Mouse (Mus musculus): ENCODE measurements around the gene Msh2. TPM values are rescaled to one million over a fixed set of nuclear protein-coding genes. Genes with fewer than 3 reads are reported as not detected.
A peak's percentile ranks its signal among the peaks of the same experiment; 100 is the strongest.
"Not testable (repeated sequence)": the region's sequence is repeated elsewhere in the genome, so short reads cannot be mapped to it uniquely, and the experiment has no call there.

The Msh2 gene
- polyA plus RNA-seq, 1 experiment from 2014 or later = 57.5 TPM

DNA sequence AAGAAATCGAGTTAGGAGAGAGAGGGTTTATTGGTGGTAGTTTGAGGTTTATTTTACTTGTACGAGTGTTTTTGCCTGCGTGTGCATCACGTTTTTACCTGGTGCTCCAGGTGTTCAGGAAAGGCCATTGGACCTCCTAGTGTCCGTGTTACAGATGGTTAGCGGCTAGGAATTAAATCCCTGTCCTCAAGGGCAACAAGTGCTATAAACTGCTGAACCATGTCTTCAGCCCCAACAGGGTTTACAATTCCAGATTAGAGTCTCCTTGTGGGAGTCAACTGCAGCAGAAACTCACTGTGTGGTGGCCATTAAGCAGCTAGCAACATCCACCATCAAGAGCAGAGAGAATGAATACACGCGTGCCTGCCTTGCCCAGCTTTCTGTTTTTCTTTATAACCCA, 29.4 kb upstream of the Msh2 start:
- Histone ChIP-seq H3K36me3 (ENCODE audit: control insufficient read depth, insufficient read depth, low read length) (peaks cover 4% of the 10 kb centered on the region; the same call in 1 of the 2 replicates), H3K4me1 (ENCODE audit: control insufficient read depth, insufficient read depth, low read length) (no peaks in the 10 kb centered on the region), H3K9me3 (ENCODE audit: control insufficient read depth, low read depth, low read length) (no peaks in the 10 kb centered on the region), H3K4me2 (replicated peaks; ENCODE audit: low read depth, low read length) (no peak overlapping the region), H3K27ac (ENCODE audit: low read length) (no peak overlapping the region), H3K9ac (replicated peaks; ENCODE audit: low read depth, low read length) (no peak overlapping the region), H3K27me3 (ENCODE audit: control insufficient read depth, insufficient read depth, low read length) (no peaks in the 10 kb centered on the region), H3K4me3 (ENCODE audit: low read depth, low read length) (no peak overlapping the region)
- ATAC-seq (ENCODE audit: insufficient number of reproducible peaks, insufficient read depth, low FRiP score, low read depth) = no peak
- 87% methylated on average over 8 of the region's 8 CpGs for WGBS

DNA sequence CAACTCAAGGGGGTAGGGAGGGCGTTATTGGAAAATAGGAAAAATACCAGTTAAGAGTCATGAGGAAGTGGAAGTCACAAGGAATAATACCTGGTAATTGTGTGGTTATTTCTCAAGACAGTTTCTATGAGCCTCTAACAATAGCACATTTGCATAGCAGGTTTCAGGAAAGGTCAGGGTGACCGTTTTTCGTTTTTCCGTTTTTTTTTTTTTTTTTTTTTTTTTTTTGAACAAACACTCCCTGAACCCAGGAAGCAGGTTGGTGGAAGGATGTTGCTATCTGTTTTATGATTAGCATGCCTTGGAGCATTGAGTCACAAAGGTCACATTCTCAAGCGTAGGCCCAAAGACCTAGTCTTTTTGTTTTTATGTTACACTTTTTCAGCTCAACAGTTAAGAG, 16.5 kb upstream of the Msh2 start:
- not testable (repeated sequence) for H3K27me3 ChIP-seq (ENCODE audit: control insufficient read depth, insufficient read depth, low read length); H3K4me1 ChIP-seq (ENCODE audit: control insufficient read depth, insufficient read depth, low read length); H3K4me3 ChIP-seq (ENCODE audit: low read depth, low read length); H3K27ac ChIP-seq (ENCODE audit: low read length); H3K9ac ChIP-seq (replicated peaks; ENCODE audit: low read depth, low read length); H3K4me2 ChIP-seq (replicated peaks; ENCODE audit: low read depth, low read length); H3K9me3 ChIP-seq (ENCODE audit: control insufficient read depth, low read depth, low read length); ATAC-seq (ENCODE audit: insufficient number of reproducible peaks, insufficient read depth, low FRiP score, low read depth); H3K36me3 ChIP-seq (ENCODE audit: control insufficient read depth, insufficient read depth, low read length)
- 93% methylated on average over 5 of the region's 5 CpGs for WGBS

DNA sequence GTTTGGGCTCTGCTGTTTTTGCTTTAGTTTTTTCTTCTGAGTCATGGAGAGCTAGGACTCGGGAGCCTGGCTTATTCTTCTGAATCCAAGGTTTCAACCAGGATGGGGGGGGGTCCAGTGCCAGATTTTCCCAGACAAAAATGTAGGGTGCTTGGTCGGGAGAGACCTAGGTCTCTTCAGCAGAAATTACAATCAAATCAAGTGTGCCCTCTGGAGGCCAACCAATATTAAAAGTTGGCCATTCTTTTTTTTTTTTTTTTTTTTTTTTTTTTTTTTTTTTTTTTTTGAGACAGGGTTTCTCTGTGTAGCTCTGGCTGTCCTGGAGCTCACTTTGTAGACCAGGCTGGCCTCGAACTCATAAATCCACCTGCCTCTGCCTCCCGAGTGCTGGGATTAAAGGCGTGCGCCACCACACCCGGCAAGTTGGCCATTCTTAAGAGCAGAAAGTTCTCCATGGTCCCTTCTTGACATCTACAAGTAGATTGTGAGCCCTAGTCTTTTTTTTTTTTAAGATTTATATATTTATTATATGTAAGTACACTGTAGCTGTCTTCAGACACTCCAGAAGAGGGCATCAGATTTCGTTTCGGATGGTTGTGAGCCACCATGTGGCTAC, 10.1 kb upstream of the Msh2 start:
- H3K4me1 ChIP-seq (ENCODE audit: control insufficient read depth, insufficient read depth, low read length); H3K27ac ChIP-seq (ENCODE audit: low read length); H3K36me3 ChIP-seq (ENCODE audit: control insufficient read depth, insufficient read depth, low read length); H3K9me3 ChIP-seq (ENCODE audit: control insufficient read depth, low read depth, low read length); H3K4me3 ChIP-seq (ENCODE audit: low read depth, low read length); H3K27me3 ChIP-seq (ENCODE audit: control insufficient read depth, insufficient read depth, low read length); ATAC-seq (ENCODE audit: insufficient number of reproducible peaks, insufficient read depth, low FRiP score, low read depth); H3K4me2 ChIP-seq (replicated peaks; ENCODE audit: low read depth, low read length); H3K9ac ChIP-seq (replicated peaks; ENCODE audit: low read depth, low read length): not testable (repeated sequence)
- 85% methylated on average over 9 of the region's 9 CpGs for WGBS

DNA sequence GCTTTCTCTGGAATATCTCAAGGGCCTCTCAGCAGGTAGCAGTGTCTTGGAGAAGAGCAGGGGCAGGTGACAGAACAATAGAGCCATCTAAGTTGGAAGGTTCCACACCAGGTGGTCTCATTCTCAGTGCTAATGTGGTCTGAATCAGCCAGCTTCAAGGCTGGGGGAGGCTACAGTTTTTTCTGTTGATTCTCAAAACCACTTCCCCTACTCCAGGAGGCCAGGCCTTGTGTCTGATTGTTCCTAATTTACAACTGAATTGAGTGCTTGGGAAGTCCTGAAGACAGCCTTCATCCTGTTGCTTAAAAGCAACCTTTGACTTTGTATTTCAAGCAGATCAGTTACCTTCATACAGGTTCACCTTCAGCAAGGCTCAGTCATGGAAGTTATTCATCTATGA, 7.9 kb upstream of the Msh2 start:
- Histone ChIP-seq H3K9me3 (ENCODE audit: control insufficient read depth, low read depth, low read length) (no peaks in the 10 kb centered on the region; the same call in 1 of the 2 replicates), H3K4me3 (ENCODE audit: low read depth, low read length) (no peak overlapping the region), H3K4me1 (ENCODE audit: control insufficient read depth, insufficient read depth, low read length) (no peaks in the 10 kb centered on the region), H3K4me2 (replicated peaks; ENCODE audit: low read depth, low read length) (no peak overlapping the region), H3K9ac (replicated peaks; ENCODE audit: low read depth, low read length) (no peak overlapping the region), H3K27ac (ENCODE audit: low read length) (no peak overlapping the region), H3K27me3 (ENCODE audit: control insufficient read depth, insufficient read depth, low read length) (no peaks in the 10 kb centered on the region), H3K36me3 (ENCODE audit: control insufficient read depth, insufficient read depth, low read length) (no peaks in the 10 kb centered on the region)
- no peak for ATAC-seq (ENCODE audit: insufficient number of reproducible peaks, insufficient read depth, low FRiP score, low read depth)

DNA sequence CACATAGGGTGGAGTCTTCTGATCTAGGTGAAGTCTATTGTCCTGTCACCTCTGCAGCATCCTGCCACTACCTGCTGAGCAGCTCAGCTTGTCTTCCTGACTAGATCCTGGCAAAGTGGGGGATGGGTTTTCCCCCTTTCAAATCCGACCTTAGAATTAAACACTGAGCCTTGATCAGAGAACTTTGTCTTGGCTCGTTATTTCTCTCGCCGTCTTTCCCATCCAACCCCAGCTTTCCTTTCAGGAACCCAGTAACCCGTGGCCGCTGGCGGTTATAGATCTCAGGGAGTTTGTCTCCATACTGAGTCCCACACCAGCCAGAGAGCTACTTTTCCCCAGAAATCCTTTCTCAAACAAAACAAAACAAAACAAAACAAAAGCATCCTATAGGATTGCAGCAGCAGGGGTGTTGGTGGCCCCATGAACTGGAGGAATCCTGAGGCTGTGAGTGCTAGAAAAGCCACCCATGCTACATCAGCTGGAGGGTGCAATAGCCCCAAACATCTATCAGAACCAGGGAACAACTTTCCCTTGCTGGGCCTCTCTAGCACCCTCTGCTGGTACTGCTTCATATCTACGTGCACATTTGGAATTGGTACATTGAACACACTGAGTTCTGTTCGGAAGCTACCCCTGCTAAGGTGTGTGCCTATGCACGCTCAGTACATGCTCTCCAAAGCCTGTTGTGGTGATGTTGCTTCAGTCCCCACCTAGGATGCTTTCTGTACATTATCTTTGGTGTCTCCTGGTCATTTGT, 6.9 kb upstream of the Msh2 start:
- 86% methylated on average over 10 of the region's 10 CpGs for WGBS
- no peak for ATAC-seq (ENCODE audit: insufficient number of reproducible peaks, insufficient read depth, low FRiP score, low read depth)

DNA sequence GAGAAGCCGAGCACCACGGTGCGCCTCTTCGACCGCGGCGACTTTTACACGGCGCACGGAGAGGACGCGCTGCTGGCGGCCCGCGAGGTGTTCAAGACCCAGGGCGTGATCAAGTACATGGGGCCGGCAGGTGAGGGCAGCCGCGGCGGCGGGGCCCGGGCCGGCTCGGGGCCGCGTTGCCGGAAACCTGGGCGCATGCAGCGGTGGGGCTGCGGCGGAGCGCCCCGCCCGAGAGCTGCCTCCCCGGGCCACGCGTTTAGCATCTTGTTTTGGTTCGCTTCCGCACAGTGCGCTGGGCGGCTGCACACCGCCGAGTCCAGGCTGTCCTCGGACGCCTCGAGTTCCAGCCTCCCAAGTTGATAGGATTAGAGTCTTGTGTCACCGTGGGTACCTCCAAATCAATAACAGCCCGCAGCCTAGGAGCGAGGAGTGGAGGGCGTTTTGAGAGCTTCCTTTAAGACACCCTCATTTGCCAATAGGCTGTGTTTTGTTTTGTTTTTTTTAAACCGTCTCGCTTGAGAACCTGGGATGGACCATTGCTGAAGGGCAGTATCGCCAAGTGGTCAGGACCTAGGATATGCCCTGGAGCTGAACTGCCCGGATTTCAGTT, 652 bp downstream of the Msh2 start:
- peak overlapping the region; percentile 82 for H3K4me2 ChIP-seq (replicated peaks; ENCODE audit: low read depth, low read length)
- H3K9me3 ChIP-seq (ENCODE audit: control insufficient read depth, low read depth, low read length) = no peaks in the 10 kb centered on the region
- peak overlapping the region; percentile 84 for H3K9ac ChIP-seq (replicated peaks; ENCODE audit: low read depth, low read length)
- H3K36me3 ChIP-seq (ENCODE audit: control insufficient read depth, insufficient read depth, low read length) = no peaks in the 10 kb centered on the region
- WGBS = under 1% methylated on average over 54 of the region's 54 CpGs
- ATAC-seq (ENCODE audit: insufficient number of reproducible peaks, insufficient read depth, low FRiP score, low read depth) = peak; percentile 30
- peaks cover 18% of the 10 kb centered on the region; the same call in 1 of the 2 replicates for H3K4me1 ChIP-seq (ENCODE audit: control insufficient read depth, insufficient read depth, low read length)
- peak overlapping the region; percentile 89 for H3K4me3 ChIP-seq (ENCODE audit: low read depth, low read length)
- H3K27ac ChIP-seq (ENCODE audit: low read length) = peak overlapping the region; percentile 80
- no peaks in the 10 kb centered on the region for H3K27me3 ChIP-seq (ENCODE audit: control insufficient read depth, insufficient read depth, low read length)

More for the DNA sequence above, 6.9 kb upstream of the Msh2 start:
- Histone ChIP-seq H3K27me3 (ENCODE audit: control insufficient read depth, insufficient read depth, low read length) (no peaks in the 10 kb centered on the region), H3K36me3 (ENCODE audit: control insufficient read depth, insufficient read depth, low read length) (no peaks in the 10 kb centered on the region), H3K4me3 (ENCODE audit: low read depth, low read length) (no peak overlapping the region), H3K4me1 (ENCODE audit: control insufficient read depth, insufficient read depth, low read length) (no peaks in the 10 kb centered on the region), H3K9me3 (ENCODE audit: control insufficient read depth, low read depth, low read length) (no peaks in the 10 kb centered on the region; the same call in 1 of the 2 replicates), H3K27ac (ENCODE audit: low read length) (no peak overlapping the region), H3K4me2 (replicated peaks; ENCODE audit: low read depth, low read length) (no peak overlapping the region), H3K9ac (replicated peaks; ENCODE audit: low read depth, low read length) (no peak overlapping the region)

DNA sequence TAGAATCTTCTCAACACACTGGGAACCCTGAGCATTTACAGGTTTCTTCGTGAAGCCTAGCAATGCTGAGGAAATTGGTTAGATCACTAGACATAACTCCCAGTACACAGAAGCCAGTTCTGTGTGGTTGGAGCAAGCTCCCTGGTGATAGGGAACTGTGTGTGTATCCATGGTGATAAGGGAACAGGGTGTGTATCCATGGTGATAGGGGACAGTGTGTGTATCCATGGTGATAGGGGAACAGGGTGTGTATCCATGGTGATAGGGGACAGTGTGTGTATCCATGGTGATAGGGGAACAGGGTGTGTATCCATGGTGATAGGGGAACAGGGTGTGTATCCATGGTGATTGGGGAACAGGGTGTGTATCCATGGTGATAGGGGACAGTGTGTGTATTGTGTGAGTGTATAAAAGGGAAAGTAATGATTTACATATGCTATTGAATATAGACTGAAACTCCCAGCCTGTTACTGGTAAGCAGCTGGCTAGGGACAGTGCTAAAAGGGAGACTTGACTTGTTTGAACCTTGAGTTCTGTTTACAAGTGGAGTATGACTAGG, 4.9 kb downstream of the Msh2 start:
- not testable (repeated sequence) for ATAC-seq (ENCODE audit: insufficient number of reproducible peaks, insufficient read depth, low FRiP score, low read depth); H3K4me2 ChIP-seq (replicated peaks; ENCODE audit: low read depth, low read length); H3K36me3 ChIP-seq (ENCODE audit: control insufficient read depth, insufficient read depth, low read length); H3K27me3 ChIP-seq (ENCODE audit: control insufficient read depth, insufficient read depth, low read length); H3K9me3 ChIP-seq (ENCODE audit: control insufficient read depth, low read depth, low read length); H3K27ac ChIP-seq (ENCODE audit: low read length); H3K9ac ChIP-seq (replicated peaks; ENCODE audit: low read depth, low read length); H3K4me3 ChIP-seq (ENCODE audit: low read depth, low read length)
- H3K4me1 ChIP-seq (ENCODE audit: control insufficient read depth, insufficient read depth, low read length) = peaks cover 18% of the 10 kb centered on the region; the same call in 1 of the 2 replicates
- 94% methylated on average over 1 of the region's 1 CpGs for WGBS

DNA sequence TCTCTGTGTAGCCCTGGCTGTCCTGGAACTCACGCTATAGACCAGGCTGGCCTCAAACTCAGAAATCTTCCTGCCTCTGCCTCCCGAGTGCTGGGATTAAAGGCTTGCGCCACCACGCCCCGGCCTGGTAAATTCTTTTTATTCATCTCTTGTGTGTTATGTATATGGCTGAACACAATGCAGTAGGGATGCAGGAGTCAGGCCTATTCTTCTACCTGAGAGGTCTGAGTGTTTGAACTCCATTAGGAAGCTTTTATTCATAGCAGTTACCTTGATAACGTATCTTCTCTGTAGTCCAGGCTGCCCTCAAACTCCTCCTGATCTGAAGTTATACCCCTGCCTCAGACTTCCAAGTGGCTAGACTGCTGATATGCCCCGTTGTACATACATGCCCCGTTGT, 5.5 kb downstream of the Msh2 start:
- H3K27me3 ChIP-seq (ENCODE audit: control insufficient read depth, insufficient read depth, low read length) = no peaks in the 10 kb centered on the region
- H3K4me1 ChIP-seq (ENCODE audit: control insufficient read depth, insufficient read depth, low read length) = peaks cover 18% of the 10 kb centered on the region; the same call in 1 of the 2 replicates
- no peak overlapping the region for H3K4me2 ChIP-seq (replicated peaks; ENCODE audit: low read depth, low read length)
- H3K9me3 ChIP-seq (ENCODE audit: control insufficient read depth, low read depth, low read length) = no peaks in the 10 kb centered on the region
- H3K36me3 ChIP-seq (ENCODE audit: control insufficient read depth, insufficient read depth, low read length) = peaks cover 7% of the 10 kb centered on the region
- no peak overlapping the region for H3K27ac ChIP-seq (ENCODE audit: low read length)
- WGBS = 91% methylated on average over 8 of the region's 8 CpGs
- no peak for ATAC-seq (ENCODE audit: insufficient number of reproducible peaks, insufficient read depth, low FRiP score, low read depth)
- no peak overlapping the region for H3K4me3 ChIP-seq (ENCODE audit: low read depth, low read length)
- no peak overlapping the region for H3K9ac ChIP-seq (replicated peaks; ENCODE audit: low read depth, low read length)

All from stomach, embryonic 14.5 days (tissue).